Mouse (Mus musculus): ENCODE measurements at regions not wholly inside any gene's neighbourhood (a gene's known extent, or its start where the extent isn't known, plus 50 kb on each side); places are given as distances from the start of the nearest gene placed in this dataset.

DNA sequence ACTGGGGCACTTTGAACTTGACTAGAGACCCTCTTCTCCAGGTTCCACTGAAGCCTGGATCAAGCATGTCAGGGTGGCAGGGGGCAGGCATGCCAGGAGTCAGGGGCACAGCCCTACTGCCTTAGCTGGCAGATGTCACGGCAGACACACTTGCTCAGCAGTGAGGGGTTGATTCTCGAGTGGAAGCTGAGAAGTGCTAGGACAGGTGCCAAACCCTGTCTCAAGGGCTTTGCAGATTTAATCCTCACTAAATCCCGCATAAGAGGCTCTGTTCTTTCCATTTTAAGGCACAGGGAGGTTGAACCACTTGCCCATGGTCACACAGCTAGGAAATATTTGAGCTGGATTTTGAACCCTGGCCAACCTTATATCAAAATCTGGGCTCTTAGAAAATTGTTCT lies 223.5 kb upstream of the Mvb12b start:
- no peak for DNase-seq (ENCODE audit: low spot score)

DNA sequence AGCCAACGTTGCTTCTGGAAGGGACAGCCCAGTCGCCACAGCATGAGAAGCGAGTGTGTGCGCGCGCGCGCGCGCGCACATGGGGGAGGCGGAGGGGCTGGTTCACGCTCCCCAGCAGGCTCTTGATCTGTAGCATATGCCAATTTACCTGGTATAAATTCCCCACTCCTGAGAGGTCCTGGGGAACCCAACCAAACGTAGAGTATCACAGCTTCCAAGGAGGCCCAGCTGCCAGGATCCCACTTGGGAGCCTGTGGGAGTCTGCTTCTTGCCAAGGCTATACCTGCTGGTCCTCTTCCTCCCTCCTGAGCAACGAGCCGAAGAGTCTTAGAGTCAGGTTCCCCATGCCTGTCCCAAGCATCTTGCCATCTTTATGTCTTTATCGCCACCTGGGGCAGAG lies 222.8 kb upstream of the Mvb12b start:
- DNase-seq (ENCODE audit: low spot score) = no peak

DNA sequence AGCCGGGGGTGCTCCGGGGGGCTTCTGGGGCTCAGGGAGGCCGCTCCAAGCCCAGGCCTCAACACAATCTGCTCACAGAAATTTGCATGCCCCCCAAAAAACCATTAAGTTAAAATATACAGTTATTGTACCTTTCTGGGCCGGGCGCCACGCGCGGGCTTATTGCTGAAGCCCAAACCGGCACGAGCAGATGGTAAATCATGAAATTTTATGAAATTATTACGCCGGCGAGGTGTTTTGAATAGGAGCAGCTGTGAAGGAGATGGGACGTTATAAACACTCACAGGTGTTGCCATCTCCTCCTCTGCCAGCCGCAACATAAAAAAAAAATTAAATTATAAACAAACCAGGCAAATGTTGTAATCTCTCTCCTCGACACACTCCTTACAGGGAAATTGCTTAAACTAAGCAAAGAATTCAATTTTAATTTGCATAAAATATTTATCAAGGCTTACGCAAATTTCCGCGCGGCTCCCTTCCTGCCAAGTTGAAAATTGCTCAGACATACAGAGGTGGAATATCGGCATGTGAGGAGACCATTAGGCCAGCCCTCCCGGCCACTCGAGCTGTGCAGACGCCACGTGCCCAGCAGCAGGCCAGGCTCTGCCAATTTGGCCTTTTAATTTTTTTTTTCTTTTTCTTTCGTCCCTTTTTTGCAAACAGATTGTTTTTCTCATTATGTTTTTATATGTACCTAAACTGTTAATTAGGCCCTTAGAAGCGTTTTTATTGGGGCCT lies 220.0 kb upstream of the Mvb12b start:
- no peak for DNase-seq (ENCODE audit: low spot score)

DNA sequence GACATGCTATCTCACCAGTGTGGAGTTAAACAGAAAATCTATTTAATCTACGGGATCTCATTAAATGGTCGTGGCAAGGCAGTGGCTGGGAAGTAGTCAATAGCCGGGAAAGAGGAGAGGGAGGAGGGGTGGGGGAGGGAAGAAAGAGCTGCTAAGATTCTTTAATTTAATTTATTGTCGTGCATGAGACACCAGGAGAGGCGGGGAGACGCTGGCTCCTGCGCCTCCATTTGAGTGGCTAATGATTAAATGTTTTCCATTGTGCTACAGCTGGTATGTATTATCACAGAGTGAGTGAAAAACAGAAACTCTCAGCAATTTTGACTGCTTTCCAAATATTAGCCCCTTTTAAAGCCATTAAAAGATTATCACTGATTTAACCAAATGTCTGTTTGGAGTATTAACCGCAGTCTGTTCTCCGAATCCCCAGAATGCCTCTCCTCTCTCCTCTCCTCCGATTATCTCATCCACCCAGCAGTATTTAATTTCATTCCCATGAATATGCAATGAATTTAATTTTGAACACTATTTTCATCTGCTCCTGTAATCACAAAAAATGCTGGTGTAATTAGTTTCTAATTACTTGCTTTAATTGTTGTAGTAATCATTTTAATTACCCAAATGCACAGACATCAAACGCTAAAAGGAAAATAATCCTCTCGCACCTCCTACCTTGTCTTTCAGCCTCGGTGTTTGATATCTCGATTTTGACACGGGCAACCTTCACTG lies 219.3 kb upstream of the Mvb12b start:
- no peak for DNase-seq (ENCODE audit: low spot score)

DNA sequence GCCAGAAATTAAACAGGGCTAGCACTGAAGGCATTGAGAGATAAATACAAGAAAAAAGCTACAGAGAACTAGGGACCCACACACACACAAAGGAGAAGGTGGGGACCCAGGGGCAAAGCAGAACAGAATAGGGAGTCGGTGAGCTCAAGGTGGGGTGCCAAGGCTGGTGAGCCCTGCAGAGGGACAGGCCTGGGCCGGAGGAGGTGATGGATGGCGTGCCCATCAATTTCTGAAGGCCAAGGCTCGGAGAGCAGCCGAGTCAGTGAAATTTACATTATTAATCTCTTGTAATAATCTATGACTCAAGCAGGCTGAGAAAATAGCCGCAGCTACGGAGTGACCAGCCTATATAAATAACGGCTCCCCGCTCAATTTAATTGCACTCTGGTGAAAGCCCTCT lies 218.5 kb upstream of the Mvb12b start:
- no peak for DNase-seq (ENCODE audit: low spot score)

DNA sequence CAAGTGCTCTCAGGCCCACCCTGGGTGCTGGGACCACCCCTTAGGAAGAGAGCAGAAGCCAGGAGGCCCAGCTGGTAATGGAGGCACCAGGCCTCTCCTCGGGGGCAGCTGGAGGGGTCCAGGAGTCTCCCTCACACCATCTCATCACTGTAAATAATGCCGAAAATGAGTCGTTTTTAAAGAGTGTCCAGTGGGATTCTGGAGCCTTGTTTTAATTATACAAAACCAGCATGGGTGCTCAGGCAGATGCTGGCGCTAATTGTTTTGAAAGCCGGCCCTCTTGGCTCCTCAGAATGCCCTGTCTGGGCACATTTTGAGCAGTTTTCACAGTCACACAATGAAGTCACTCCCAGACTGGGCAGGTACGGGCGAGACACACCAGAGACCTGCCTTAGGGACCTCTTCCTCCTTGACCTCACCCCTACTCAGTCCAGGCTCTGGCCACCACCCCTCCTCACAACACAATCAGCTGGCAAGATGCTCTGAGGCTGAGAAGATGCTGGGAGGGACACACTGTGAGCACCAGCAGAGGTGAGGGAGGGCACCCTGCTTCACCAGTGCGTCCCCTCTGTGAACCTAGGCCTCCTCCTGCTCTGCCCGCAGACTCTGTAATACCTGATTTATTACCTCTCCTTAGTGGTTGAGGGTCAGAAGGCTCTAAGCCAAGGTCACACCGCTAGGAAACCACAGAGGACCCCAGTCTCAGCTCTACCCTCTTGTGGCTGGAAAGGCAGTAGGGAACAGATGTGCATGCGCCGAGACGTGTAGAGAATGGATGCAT lies 217.7 kb upstream of the Mvb12b start:
- DNase-seq (ENCODE audit: low spot score) = no peak

DNA sequence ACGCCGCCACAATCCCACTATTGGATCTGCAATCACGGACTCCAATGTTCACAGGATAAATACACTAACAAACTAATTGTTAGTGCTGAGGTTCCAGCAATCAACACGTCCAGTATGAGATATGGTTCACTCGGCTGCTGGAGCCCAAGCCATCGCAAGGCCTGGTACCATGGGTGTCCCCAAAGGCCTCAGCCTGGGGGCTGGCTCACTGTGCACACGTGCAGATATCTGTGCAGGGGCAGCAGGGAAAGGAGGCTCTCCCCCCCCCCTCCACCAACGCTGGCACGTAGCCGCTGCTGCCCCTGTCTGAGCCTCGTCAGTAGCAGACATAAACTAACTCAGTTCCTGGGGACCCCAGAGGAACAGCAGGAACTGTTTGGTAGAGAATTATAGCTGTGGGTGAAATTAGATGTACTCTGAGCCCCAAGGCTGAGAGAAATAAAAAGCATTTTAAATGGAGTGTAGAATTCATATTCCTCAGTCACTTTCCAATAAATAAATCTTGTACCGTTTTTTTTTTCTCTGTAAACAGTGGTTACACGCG lies 210.3 kb upstream of the Mvb12b start:
- DNase-seq (ENCODE audit: low spot score) = no peak

DNA sequence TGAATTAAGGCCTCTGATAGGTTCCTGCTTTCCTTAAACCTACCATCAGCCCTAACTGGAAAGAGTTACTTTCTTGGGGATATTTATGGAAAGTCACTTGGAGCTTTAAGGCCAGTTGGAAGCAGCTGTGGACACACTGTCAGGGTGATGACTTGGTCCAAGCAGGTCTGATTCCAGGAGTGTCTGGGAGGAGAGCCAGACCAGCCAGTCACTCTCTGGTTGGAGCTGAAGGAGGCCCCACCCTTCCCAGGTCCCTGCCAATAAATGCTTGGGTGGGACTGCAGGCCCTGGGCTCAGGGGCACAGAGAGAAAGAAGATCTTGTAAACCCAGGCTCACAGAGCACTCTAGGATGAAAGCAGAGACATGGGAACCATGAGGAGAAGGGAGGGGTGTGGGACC lies 208.8 kb upstream of the Mvb12b start:
- no peak for DNase-seq (ENCODE audit: low spot score)

DNA sequence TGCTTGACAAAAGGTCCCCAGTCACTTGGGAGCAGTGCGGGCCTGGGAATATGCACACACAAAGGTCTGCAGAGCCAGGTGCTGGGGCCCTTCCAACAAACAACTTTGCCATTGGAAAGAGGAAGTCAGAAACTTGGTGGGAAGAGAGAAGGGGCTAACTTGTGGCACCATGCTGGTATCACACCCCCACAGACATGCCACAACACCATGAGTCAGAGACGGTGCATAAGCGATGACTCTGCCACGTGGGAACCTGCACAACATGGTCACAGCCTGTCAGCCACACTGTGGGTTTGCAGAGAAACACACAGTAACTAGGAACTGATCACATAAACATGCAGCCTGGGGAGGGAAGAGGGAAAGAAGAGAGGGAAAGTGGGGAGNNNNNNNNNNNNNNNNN lies 201.1 kb upstream of the Mvb12b start:
- DNase-seq (ENCODE audit: low spot score) = no peak

DNA sequence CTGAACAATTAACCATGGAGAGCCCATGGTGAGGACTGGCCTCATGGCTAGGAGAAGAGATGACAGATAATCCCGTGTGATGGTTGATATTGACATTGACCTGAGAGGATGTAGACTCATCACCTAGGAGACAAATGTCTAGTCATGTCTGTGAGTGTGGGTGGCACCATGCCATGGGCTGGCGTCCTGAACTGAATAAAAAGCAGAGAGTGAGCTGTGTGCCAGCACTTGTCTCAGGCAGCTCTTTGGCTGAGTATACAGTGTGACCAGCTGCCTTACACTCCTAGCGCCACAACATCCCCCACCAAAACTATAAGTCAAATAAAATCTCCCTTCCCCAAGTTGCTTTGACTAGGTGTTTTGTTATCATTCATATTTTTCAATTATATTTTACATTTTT lies 198.4 kb upstream of the Mvb12b start:
- DNase-seq (ENCODE audit: low spot score) = no peak

DNA sequence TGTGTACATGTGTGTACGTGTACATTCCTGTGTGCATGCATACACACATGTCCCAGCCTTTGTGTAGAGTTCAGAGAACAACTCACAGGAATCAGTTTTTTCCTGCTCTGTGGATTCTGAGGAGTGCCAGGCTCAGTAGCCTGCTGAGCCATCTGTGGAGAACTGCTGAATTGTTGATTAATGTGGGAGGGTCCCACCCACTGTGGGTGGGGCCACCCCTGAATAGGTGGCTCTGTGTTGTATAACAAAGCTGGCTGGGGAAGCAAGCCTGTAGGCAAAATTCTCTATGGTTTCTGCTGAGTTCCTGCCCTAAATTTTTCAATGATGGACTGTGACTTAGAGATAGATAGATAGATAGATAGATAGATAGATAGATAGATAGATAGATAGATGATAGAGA lies 196.8 kb upstream of the Mvb12b start:
- DNase-seq (ENCODE audit: low spot score) = no peak

DNA sequence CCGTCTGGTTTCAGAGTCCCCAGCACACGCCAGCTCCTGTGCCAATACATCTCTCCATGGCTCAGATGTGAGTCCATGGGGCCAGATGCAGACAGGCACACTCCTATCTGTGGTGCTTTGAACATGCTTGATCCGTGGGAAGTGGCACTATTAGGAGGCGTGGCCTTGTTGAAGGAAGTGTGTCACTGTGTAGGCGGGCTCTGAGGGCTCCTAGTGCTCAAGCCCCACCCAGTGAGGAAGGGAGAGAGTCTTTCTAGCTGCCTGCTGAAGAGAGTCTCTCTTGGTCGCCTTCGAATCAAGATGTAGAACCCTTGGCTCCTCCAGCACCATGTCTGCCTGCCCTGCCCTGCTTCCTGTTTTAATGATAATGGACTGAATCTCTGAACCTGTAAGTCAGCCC lies 194.7 kb upstream of the Mvb12b start:
- DNase-seq (ENCODE audit: low spot score) = no peak

DNA sequence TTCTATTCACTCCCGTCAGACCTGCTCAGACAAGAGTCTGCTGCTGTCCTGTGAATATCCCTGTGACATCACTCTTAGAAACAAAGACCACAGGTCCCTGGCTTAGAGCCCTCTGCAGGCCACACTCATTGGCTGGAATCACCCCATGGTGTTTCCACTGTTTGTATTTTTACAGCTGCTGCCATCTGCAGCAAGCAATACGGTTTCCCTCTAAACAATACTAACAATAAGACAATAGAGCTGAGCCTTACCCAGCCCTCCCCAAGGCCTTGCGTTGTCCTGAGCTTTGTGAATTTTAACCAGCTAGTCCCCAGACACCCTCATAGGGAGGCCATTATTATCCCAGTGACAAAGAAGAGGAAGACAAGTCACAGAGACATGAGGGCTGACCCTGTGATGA lies 192.4 kb upstream of the Mvb12b start:
- DNase-seq (ENCODE audit: low spot score) = no peak

DNA sequence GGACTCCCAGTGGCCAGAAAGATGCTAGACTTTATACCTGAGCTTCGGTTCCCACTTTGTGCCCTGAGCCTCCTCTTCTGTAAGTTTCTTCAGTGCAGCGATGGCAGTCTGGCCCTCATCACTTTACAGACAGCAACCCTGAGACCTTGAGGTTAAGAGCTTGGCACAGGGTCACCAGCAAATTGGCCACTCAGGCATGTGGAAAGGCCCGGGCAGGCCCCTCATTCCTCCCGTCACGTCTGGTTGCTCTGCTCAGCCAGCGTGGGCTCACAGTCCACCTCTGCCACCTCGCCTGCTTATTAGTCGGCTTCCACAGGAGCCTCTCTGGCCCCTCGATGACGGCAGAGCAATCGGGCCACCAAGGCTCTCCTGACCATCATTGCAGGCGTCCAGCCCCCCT lies 191.5 kb upstream of the Mvb12b start:
- DNase-seq (ENCODE audit: low spot score) = no peak

DNA sequence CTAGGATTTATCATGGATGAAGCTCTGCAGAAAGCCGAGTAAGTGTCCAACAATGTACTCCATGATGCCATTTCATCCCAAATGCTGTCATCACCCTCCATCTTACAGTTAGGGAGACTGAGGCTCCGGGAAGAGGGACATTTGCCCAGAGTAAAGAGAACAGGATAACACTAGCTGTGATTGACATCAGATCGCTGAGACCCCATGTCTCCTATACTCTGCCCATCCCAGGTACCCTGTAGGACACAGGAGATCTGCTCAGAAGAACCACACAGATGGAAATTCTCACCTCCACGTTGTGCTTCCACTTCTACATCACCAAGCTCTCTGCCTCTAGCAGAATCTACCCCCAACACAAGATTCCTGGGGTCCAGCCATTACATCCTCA lies 191.1 kb upstream of the Mvb12b start:
- DNase-seq (ENCODE audit: low spot score) = no peak

DNA sequence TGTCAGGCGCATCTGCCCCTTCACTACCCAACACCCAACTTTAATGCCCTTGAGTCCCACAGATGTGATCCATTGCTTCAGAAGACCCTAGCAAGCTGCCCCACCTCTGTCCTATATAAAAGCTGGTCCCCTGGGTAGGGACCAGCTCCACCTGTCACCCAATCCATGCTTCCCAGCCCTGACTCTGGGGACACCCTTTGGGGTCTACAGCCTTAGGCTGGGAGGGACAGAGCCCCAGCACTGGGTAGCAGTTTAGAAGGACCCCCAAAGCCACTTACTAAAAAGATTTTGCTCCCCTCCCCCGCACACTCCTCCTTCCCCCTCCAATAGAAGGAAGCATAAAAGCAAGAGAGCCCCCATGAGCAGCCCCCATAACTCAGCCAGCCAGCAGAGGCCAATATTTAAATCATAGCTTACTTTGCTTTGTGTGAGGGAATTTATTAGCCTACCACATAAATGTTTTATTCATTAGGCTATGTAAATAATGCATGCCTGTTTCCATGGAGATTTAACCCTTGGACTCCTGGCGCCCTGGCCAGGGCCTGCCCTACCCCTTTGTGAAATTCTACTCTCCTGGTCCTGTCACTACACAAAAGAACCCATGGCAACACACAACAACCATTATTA lies 190.6 kb upstream of the Mvb12b start:
- no peak for DNase-seq (ENCODE audit: low spot score)

DNA sequence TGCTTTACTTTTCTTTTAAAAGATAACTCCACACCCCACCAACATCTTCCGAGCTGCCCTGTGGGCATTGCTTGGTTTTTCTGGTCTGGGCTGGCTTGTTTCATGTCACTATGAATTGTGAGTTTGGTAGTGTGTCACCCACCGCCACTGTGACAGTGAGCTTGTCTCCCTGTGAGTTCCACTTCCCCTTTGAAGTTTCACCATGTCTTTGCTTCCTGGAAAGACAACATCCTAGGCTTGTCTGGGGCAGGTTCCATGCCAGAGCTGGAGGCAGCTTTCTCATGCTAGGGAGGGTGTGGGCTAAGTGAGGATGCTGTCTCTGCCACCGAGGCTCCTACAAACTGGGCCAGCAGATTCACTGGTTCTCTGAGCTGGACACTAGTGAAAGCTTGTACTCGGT lies 188.6 kb upstream of the Mvb12b start:
- DNase-seq (ENCODE audit: low spot score) = no peak

DNA sequence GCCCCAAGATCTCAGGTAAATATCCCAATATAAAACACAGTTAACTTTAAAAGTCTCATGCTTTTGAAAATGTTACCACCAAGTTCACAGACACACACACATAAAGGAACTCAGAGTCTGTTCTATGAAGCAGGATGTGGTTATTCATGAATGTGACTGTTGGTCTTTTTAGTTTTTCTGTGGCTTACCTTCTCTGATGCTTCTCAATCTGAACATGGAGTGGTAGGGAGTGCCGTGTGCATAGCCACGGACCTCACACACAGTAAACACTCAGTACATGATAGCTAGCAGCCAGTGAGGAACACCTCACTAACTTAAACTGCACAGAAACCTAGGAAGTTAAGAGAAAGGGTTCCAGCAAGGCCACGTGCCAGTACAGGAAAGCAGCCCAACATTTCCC lies 186.3 kb upstream of the Mvb12b start:
- no peak for DNase-seq (ENCODE audit: low spot score)

DNA sequence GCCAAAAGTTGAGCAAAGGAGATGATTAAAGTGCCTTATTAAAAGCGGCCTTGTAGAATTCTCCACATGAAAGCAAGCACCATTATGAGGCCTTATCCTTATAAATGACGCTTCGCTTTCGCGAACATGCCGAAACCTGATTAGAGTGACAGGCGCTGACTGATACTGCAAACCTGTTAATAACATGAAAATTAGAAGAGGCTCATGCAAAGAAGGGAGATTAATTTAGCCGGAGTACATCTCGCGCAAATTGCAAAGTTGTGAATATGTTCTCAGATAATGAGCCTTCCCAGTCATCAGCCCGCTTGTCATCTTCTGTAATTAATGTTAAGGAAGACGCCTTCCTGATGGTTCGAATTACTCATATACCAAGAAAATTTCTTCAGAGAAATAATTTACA lies 177.8 kb upstream of the Mvb12b start:
- no peak for DNase-seq (ENCODE audit: low spot score)

DNA sequence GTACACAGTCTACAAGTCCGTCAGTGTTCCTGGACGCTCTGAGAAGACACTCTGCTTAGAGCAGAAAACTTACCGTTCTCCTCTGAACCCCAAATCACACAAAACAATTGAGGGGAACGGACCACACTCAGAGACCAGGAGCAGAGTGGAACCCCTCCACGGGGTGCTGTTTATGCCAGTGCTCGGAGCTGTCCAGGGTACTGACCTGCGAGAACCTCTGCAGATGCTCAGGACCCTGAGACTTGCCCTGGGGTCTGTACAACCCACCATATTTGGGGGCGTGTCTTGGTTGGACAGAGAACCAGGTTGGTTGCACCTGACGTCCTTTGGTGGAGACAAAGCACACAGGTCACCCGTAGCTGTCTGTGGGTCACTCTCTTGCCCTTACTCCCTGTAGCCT lies 177.3 kb upstream of the Mvb12b start:
- DNase-seq (ENCODE audit: low spot score) = no peak

DNA sequence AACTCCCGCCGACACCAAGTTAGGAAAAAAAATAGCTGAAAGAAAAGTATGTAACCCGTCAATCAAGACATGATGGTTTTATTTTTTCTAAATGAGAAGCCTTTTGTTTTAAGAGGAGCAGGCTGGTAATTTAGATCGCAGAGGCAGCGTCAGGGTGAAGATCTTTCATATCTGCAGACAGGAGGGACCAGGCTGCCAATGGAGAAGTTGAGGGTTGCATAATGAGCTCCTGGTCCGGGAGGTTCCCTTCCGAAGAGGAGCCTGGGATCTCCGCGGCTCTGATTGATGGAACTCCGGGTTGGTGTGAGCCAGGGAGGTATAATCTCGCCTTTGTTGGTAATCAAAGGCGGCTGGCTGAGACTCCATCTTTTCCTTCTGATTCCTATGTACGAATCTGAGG lies 168.8 kb upstream of the Mvb12b start:
- DNase-seq (ENCODE audit: low spot score) = no peak

DNA sequence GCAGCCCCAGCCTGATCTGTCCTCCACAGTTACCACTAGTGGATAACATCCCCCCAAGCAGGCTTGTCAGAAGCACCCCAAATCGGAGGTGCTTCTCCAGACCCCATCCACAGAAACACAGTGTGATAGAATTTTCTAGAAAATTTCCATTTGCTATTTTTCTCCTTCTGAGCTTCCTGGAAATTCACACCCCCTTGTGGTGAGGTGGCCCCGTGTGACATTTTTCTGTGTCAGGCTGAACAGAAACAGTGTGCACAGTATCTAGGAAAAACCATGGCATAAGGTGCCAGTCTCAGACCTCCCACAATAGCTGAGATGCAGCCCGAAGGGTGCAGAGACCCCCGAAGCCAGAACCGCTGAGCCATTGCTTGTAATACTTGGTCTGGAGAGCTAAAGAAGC lies 155.3 kb upstream of the Mvb12b start:
- DNase-seq (ENCODE audit: low spot score) = no peak

DNA sequence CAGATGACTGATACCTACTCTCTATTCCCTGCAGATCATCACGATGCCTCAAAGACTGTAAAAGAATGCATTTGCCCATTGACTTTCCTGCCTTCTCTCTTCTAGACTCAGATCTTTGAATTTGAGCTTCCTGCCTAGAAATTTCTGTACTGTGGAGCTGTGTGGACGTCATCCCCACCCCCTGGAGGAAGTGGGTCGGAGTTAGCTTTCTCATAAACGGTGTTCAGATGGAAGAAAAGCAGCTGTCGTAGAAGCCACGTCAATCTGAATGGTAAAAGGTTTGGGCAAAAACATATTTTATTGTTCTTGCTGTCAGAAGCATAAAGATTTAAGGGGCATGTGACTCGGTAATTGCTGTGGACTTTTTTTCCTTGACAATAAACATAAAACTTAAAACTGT lies 154.6 kb upstream of the Mvb12b start:
- no peak for DNase-seq (ENCODE audit: low spot score)
